Mouse (Mus musculus): ENCODE results near the gene Tgif1.

- TF ChIP-seq CTCF (IDR thresholded peaks at IDR 0.05; ENCODE audit: low read depth, low read length) (no peak), POLR2A (IDR thresholded peaks at IDR 0.05; ENCODE audit: borderline replicate concordance, low read depth, low read length) (no peak)
Observed at GRCm38 (mm10) chr17:70832544-70832943, 20.8 kb downstream of the Tgif1 start.

All from bone marrow macrophage, adult 2 months (primary cell).